Mouse (Mus musculus) ES-E14 (cell line): ENCODE measurements around the gene Traf1.

Source experiments
- MAFK ChIP-seq: IDR thresholded peaks from 2 replicates; pipeline ENCODE4 v1.6.1; 2014; ENCODE audit warnings: mild to moderate bottlenecking, low read depth, low read length, inconsistent platforms; ENCODE audit not compliant: insufficient read depth
- ZNF384 ChIP-seq: IDR thresholded peaks from 2 replicates; pipeline ENCODE4 v1.6.1; 2012; ENCODE audit warnings: low read depth, low read length, inconsistent platforms

DNA sequence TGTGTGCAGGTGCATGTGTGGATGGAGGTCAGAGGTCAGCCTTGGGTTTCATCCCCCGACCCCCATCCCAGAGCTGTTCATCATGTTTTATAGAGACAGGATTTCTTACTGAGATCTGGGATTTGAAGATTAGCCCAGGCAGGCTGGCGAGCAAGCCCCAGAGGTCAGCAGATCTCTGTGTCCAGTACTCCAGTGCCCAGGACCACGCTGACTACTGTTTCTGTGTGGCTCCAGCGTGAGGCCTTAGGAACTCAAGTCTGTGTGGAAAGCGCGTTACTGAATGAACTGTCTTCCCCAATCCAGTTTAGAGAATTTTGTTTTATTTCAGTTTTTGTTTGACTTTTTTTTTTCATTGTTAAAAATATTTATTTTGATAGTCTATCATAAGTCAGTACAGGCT is 2.7 kb upstream of the Traf1 start:
- TF ChIP-seq MAFK (no peak), ZNF384 (no peak)
